Mouse (Mus musculus): ENCODE data around the gene Slc7a11. TPM values are rescaled to one million over a fixed set of nuclear protein-coding genes. Genes with fewer than 3 reads are reported as not detected.

Gene Slc7a11
- total and polyA plus RNA-seq, 3 experiments: 0.03 to 0.98 (median 0.38) TPM

- Histone ChIP-seq H3K4me3 (ENCODE audit: low read depth, low read length) (no peak overlapping the region), H3K4me1 (ENCODE audit: insufficient read depth, low read depth, low read length) (no peaks in the 10 kb centered on the region), H3K27me3 (ENCODE audit: insufficient read depth, low read length) (no peaks in the 10 kb centered on the region), H3K9me3 (replicated peaks) (no peaks in the 10 kb centered on the region), H3K36me3 (replicated peaks) (no peaks in the 10 kb centered on the region)
- DNase-seq (ENCODE audit: low spot score) (no peak), ATAC-seq (ENCODE audit: extremely low read depth, insufficient number of reproducible peaks, low FRiP score, poor library complexity, severe bottlenecking) (no peak)
- no peak for TF ChIP-seq TAL1 (conservative IDR thresholded peaks at IDR 0.05; ENCODE audit: low read depth, low read length)
- TF ChIP-seq POLR2AphosphoS5 (IDR thresholded peaks at IDR 0.05; ENCODE audit: insufficient replicate concordance, low read depth, low read length): no peak
- TF ChIP-seq CTCF (IDR thresholded peaks at IDR 0.05; ENCODE audit: low read depth, low read length): no peak
- no peak for TF ChIP-seq GATA1 (IDR thresholded peaks at IDR 0.05; ENCODE audit: borderline replicate concordance, low read length)
- no peak for TF ChIP-seq GATA2 (IDR thresholded peaks at IDR 0.05; ENCODE audit: borderline replicate concordance, low read depth, low read length)
Measured at GRCm38 (mm10) chr3:50262547-50263087, 180.8 kb downstream of the Slc7a11 start.

DNA sequence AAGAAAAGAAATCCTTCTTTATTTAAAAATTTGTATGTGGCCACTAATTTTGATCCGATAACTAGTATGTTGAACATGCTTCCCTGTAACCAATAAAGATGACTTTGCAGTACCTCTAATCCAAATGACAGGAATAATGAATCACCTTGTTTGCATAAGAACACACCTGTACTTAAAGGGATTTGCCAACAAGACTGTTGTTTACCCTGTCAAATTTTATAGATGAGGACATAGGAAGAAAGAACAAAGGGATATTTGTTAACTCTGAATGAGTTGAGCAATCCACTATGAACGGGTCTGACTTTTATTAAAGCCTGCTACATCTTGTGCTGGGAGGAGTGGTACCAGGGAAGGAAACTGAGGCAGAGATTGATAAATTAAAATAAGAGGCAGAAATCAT, 181.3 kb downstream of the Slc7a11 start:
- Histone ChIP-seq H3K4me1 (ENCODE audit: insufficient read depth, low read depth, low read length) (no peaks in the 10 kb centered on the region), H3K9me3 (replicated peaks) (no peaks in the 10 kb centered on the region), H3K4me3 (ENCODE audit: low read depth, low read length) (no peak overlapping the region), H3K27me3 (ENCODE audit: insufficient read depth, low read length) (no peaks in the 10 kb centered on the region), H3K36me3 (replicated peaks) (no peaks in the 10 kb centered on the region)
- TF ChIP-seq TAL1 (conservative IDR thresholded peaks at IDR 0.05; ENCODE audit: low read depth, low read length): no peak
- no peak for TF ChIP-seq POLR2AphosphoS5 (IDR thresholded peaks at IDR 0.05; ENCODE audit: insufficient replicate concordance, low read depth, low read length)
- no peak for TF ChIP-seq GATA2 (IDR thresholded peaks at IDR 0.05; ENCODE audit: borderline replicate concordance, low read depth, low read length)
- TF ChIP-seq CTCF (IDR thresholded peaks at IDR 0.05; ENCODE audit: low read depth, low read length): no peak
- no peak for TF ChIP-seq GATA1 (IDR thresholded peaks at IDR 0.05; ENCODE audit: borderline replicate concordance, low read length)
- ATAC-seq (ENCODE audit: extremely low read depth, insufficient number of reproducible peaks, low FRiP score, poor library complexity, severe bottlenecking) (no peak), DNase-seq (ENCODE audit: low spot score) (no peak)

DNA sequence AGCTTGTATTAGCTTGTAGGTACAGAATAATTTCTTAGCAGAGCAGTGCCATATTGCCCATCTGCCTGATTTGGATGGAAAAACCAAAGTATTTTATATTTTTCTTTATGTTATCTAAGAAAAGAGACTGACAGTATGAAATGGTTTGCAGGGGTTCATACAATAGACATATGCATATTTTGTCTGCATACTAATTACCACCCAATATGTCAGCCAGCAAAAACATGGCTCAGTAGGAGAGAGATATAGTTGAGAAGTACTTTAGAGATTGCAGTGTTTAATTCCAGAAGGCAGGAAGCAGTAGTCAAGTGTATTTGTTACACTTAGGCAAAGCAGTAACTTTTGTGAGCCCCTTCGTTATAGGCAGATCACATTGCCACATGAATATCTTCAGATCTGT, 182.7 kb downstream of the Slc7a11 start:
- Histone ChIP-seq H3K9me3 (replicated peaks) (peaks cover under 1% of the 10 kb centered on the region; the same call in 1 of the 2 replicates), H3K4me1 (ENCODE audit: insufficient read depth, low read depth, low read length) (no peaks in the 10 kb centered on the region), H3K27me3 (ENCODE audit: insufficient read depth, low read length) (no peaks in the 10 kb centered on the region), H3K36me3 (replicated peaks) (no peaks in the 10 kb centered on the region), H3K4me3 (ENCODE audit: low read depth, low read length) (no peak overlapping the region)
- TF ChIP-seq GATA2 (IDR thresholded peaks at IDR 0.05; ENCODE audit: borderline replicate concordance, low read depth, low read length) (no peak), POLR2AphosphoS5 (IDR thresholded peaks at IDR 0.05; ENCODE audit: insufficient replicate concordance, low read depth, low read length) (no peak), GATA1 (IDR thresholded peaks at IDR 0.05; ENCODE audit: borderline replicate concordance, low read length) (no peak), TAL1 (conservative IDR thresholded peaks at IDR 0.05; ENCODE audit: low read depth, low read length) (no peak), CTCF (IDR thresholded peaks at IDR 0.05; ENCODE audit: low read depth, low read length) (no peak)
- ATAC-seq (ENCODE audit: extremely low read depth, insufficient number of reproducible peaks, low FRiP score, poor library complexity, severe bottlenecking) (no peak), DNase-seq (ENCODE audit: low spot score) (no peak)

DNA sequence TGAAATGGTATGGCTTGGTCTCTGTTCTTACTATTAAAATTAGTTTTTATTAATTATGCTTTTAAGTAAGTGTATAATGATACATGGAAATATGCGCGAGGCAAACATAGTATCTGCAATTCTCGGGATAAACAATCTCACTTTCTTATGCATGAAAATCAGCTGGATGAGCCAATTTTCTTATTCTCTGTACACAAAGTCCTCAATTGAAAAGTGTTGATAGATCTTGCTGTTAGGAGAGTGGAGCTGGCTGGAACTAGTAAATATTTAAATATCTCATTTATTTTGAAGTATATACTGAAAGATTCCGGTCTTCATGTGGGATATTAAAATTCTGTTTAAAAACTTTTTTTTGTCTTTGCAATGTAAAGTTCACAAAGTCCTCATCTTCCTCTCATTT, 184.6 kb downstream of the Slc7a11 start:
- ATAC-seq (ENCODE audit: extremely low read depth, insufficient number of reproducible peaks, low FRiP score, poor library complexity, severe bottlenecking): no peak
- no peak for DNase-seq (ENCODE audit: low spot score)
- no peak for TF ChIP-seq GATA2 (IDR thresholded peaks at IDR 0.05; ENCODE audit: borderline replicate concordance, low read depth, low read length)
- no peak for TF ChIP-seq GATA1 (IDR thresholded peaks at IDR 0.05; ENCODE audit: borderline replicate concordance, low read length)
- TF ChIP-seq CTCF (IDR thresholded peaks at IDR 0.05; ENCODE audit: low read depth, low read length): no peak
- peaks cover 12% of the 10 kb centered on the region for H3K9me3 ChIP-seq (replicated peaks)
- no peaks in the 10 kb centered on the region for H3K27me3 ChIP-seq (ENCODE audit: insufficient read depth, low read length)
- H3K36me3 ChIP-seq (replicated peaks): no peaks in the 10 kb centered on the region
- H3K4me1 ChIP-seq (ENCODE audit: insufficient read depth, low read depth, low read length): no peaks in the 10 kb centered on the region
- no peak overlapping the region for H3K4me3 ChIP-seq (ENCODE audit: low read depth, low read length)

- TF ChIP-seq GATA2 (IDR thresholded peaks at IDR 0.05; ENCODE audit: borderline replicate concordance, low read depth, low read length) (no peak), POLR2AphosphoS5 (IDR thresholded peaks at IDR 0.05; ENCODE audit: insufficient replicate concordance, low read depth, low read length) (no peak), GATA1 (IDR thresholded peaks at IDR 0.05; ENCODE audit: borderline replicate concordance, low read length) (no peak), CTCF (IDR thresholded peaks at IDR 0.05; ENCODE audit: low read depth, low read length) (no peak), TAL1 (conservative IDR thresholded peaks at IDR 0.05; ENCODE audit: low read depth, low read length) (no peak)
Measured at GRCm38 (mm10) chr3:50249598-50250300, 193.7 kb downstream of the Slc7a11 start.

GRCm38 (mm10) chr3:50235990-50236389, 207.4 kb downstream of the Slc7a11 start:
- no peak for DNase-seq (ENCODE audit: low spot score)
- no peak for ATAC-seq (ENCODE audit: extremely low read depth, insufficient number of reproducible peaks, low FRiP score, poor library complexity, severe bottlenecking)
- no peak overlapping the region for H3K4me3 ChIP-seq (ENCODE audit: low read depth, low read length)
- no peaks in the 10 kb centered on the region for H3K9me3 ChIP-seq (replicated peaks)
- no peaks in the 10 kb centered on the region for H3K36me3 ChIP-seq (replicated peaks)
- TF ChIP-seq TAL1 (conservative IDR thresholded peaks at IDR 0.05; ENCODE audit: low read depth, low read length) (no peak), CTCF (IDR thresholded peaks at IDR 0.05; ENCODE audit: low read depth, low read length) (no peak), GATA2 (IDR thresholded peaks at IDR 0.05; ENCODE audit: borderline replicate concordance, low read depth, low read length) (no peak), GATA1 (IDR thresholded peaks at IDR 0.05; ENCODE audit: borderline replicate concordance, low read length) (no peak), POLR2AphosphoS5 (IDR thresholded peaks at IDR 0.05; ENCODE audit: insufficient replicate concordance, low read depth, low read length) (no peak)
- no peaks in the 10 kb centered on the region for H3K4me1 ChIP-seq (ENCODE audit: insufficient read depth, low read depth, low read length)
- no peaks in the 10 kb centered on the region for H3K27me3 ChIP-seq (ENCODE audit: insufficient read depth, low read length)

More at GRCm38 (mm10) chr3:50249598-50250300, 193.7 kb downstream of the Slc7a11 start:
- Histone ChIP-seq H3K9me3 (replicated peaks) (0 out of 2 replicates have a peak, but pooled peaks cover 2% of the 10 kb centered on the region), H3K4me1 (ENCODE audit: insufficient read depth, low read depth, low read length) (no peaks in the 10 kb centered on the region), H3K36me3 (replicated peaks) (no peaks in the 10 kb centered on the region), H3K27me3 (ENCODE audit: insufficient read depth, low read length) (no peaks in the 10 kb centered on the region), H3K4me3 (ENCODE audit: low read depth, low read length) (no peak overlapping the region)
- no peak for DNase-seq (ENCODE audit: low spot score)
- no peak for ATAC-seq (ENCODE audit: extremely low read depth, insufficient number of reproducible peaks, low FRiP score, poor library complexity, severe bottlenecking)
